Mouse (Mus musculus) heart, postnatal 36 days (tissue): ENCODE measurements around the gene Clic4. TPM values are rescaled to one million over a fixed set of nuclear protein-coding genes. Genes with fewer than 3 reads are reported as not detected.

Experiments
- DNase-seq, 2 experiments: peaks; one replicate each; pipeline ENCODE4 v3.0.0; 2021 to 2022
- intact Hi-C: fragments of 180-260 bp; cut with DNase I; formaldehyde crosslinking; loops from one replicate; pipeline ENCODE4 v1.15.1; 2025
- total RNA-seq, 2 experiments: library from RNA; stranded (reverse); gene quantifications; 2 replicates each; pipeline ENCODE4 v1.2.3; 2021

Clic4 gene
- total RNA-seq, 2 experiments from 2014 or later = 241 to 254 TPM

DNA sequence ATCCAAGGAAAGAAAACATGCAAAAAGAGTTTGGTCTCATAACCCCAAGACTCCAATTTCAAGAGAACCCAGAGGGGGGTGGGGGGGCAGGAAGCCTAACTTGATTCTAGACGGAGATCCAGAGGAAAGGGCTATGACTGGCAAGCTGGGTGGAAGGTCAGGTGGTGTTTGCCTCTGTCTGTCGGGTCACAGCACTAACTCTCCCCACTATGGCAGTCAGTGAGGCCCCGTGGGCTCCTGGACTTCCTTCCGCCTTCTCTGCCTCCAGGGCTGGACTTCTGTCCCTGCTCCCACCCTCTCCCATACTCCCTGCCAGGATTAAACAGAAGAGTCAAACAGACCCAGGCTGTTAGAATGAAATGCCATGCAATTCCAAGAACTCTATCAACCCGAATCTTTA, 30.9 kb downstream of the Clic4 start:
- intact Hi-C loops = no loop called here

DNA sequence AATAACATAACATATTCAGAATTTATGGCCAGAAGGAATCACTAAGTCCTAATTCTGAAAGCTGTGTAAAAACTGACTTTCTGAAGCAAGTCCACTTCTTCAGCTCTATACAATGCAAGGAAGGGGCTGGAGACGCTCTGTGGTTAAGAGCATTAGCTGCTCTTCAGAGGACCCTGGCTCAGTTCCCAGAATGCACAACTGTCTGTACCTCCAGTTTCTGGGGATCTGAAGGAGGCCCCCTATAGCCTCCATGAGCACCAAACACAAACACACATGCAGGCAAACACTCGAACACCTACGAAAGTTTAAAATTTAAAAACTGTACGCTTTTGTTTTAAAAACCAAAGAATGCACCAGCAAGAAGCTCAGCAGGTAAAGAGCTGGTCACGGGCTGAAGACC, 31.5 kb downstream of the Clic4 start:
- no peak for DNase-seq
- intact Hi-C loops = no loop called here

More for the DNA sequence above, 30.9 kb downstream of the Clic4 start:
- DNase-seq = no peak

DNA sequence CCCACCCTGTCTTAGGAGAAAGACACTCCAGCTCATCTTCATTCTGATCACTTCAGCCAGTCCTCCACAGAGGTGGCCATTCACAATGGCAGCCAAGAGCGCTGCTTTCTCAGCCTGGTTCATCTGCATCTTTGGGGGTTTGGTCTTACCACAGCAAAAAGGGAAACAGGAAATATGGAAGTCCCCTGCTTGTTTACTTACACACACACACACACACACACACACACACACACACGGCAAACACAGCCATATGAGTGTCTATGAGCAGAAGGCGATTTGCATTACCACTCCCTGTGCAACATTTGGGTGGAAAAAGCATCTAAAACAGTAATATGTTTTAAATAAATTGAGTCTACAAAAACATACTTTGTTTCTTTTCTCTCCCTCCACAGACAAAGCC, 32.3 kb downstream of the Clic4 start:
- no peak for DNase-seq
- intact Hi-C loops = no loop called here

DNA sequence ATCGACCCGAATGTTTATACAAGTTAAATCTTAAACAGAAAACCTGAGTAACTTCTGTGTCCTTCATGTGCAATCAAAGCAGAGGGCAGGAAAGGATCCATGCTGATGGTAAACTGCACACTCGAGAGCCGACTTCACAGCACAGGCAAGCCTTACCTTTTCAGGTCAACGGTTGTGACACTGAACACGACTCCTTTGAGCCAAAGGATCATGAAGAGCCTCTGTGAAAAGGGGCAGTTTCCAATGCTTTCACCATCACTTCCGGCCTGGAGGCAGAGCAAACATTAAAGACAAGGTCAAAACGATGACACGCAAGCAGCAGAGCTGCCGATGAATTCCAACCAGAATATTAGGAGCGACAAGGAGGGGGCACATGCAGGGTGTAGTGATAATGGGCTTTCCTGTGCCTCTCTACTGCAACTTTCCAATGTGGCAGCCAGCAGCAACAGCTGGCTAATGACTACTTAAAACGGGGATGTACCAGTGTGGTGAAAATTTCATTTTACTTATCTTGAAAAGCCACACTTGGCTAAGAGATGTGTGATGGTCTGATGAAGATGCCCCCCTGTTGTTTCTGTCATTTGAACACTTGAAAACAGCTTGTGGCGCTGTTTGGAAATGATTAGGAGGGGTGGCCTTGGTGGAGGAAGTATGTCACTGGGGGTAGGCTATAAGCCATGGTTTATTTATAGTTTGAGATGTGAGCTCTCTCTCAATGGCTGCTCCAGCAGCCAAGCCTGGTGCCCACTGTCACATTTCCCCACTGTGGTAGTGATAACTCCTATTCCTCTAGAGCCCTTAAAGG, 33.7 kb downstream of the Clic4 start:
- intact Hi-C loops = no loop called here
- no peak for DNase-seq

DNA sequence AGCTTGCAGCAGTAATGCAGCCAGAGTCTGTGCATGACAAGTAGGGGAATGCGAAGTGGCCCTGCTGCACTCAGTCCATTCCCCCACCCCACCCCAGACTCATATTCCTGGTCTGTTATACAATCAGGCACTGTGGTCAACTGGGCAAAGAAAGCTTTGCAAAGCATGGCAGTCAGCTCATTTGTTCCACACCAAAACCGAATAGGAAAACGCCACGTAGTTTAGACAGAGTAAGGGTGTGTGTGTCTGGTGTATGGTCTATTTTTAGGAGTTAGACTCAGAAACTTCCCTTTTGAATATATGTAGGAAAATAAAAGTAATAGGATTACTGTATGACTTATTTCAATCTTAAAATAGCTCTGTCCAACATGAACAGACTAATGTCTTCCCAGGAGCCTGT, 36.0 kb downstream of the Clic4 start:
- no peak for DNase-seq
- intact Hi-C loops = no loop called here

DNA sequence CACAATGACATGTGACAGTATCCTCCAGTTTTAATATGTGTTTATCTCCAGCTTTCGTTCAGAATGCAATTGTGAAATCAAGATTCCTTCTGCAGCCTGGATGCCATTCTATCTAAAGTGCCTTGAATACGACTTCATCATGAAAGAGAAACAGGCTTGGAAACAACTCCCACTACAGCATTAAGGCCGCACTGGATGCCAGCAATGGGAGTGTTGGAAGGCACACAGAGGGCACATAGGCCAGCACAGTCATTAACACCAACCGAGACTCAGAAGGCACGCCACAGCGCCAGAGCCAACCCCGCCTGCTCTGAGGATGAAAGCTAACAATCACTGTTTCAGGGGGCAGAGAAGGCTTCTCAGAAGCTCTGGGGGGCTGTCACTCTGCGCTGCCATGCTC, 37.1 kb downstream of the Clic4 start:
- no peak for DNase-seq
- intact Hi-C loops = no loop called here

DNA sequence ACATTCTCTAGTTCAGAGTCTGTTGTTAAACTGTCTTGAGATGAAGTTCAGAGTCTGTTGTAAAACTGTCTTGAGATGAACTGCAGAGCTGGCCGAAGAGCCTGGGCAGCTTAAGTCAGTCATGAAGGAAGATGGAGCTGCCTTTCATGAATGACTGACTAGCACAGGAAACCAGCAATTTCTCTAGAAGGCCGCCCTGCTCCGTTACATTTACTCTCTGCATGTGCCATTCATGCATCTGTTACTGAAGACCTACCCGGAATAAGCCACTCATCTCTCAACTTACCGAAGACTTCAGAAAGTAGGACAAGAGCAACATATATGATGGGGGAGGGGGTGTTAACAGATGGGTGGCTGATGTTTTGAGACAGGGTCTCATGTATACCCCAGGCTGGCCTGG, 40.1 kb downstream of the Clic4 start:
- intact Hi-C loops = no loop called here
- DNase-seq = no peak

DNA sequence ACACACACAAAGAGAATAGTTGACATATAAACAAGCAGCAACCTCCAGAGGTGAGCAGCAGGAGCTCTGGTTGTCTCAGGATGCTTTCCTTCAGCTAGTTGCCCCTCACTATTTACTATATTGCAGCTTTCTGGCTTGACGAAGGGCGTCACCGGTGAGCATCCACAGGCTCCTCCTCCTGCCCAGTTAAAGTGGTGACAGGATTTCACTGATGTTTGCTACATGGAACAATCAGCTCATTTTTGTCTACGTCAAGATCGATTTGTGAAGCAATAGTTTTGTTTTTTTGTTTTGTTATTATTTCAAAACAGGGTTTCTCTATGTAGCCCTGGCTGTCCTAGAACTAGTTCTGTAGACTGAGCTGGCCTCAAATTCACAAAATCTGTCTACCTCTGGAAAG, 41.1 kb downstream of the Clic4 start:
- no peak for DNase-seq
- intact Hi-C loops = no loop called here

DNA sequence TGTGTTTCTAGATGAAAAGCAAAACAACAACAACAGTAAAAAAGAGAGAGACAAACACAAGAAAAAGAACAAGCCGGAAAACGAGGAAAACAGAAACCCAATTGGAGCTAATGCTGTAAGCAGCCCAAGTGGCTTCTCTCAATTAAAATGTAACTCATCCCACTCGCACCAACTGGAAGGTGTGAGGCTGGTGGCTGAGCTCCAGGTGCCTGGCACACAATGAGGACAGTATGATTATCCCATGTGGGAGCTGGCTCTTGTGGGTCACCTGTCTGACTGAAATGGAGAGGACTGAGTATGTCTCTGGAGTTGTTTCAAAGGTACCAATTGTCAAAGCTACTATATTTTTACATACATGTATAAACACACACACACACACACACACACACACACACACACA, 41.5 kb downstream of the Clic4 start:
- DNase-seq = no peak
- intact Hi-C loops = no loop called here

DNA sequence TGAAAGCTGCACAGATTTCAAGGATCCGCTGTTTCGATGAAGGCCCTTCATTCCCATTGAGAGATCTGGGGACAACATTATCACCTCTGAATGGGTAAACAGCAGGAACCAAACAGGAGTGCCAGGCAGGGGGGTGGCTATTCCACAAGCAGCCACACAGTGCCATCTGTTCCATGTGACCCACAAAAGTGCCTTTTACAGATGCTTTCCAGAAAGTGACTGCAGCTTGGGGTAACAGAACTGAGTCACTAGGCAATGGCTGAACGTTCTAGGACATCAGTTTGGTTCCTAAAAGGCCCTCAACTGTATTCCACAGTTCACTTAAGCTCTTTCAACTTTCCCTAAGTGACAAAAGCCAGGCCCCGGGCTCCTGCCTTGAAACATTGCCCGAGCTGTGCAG, 42.0 kb downstream of the Clic4 start:
- intact Hi-C loops = no loop called here
- no peak for DNase-seq

DNA sequence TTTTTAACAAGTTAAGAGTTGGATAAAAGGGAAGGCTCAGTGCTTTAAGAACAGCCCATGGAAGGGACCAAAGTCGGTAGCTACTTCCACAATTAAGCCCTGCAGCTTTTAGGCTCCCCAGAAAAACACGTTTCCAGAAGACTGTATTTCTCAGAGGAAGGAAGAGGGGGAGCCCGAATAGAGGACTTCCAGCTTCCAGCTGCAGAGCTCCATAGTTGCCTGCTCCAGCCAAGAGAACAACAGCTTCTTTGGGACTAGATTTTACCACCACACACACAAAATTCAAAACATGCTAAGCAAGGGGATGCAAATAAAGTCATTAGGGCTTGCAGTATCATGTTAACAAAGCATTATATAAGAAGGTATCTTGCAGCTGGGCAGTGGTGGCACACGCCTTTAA, 42.7 kb downstream of the Clic4 start:
- intact Hi-C loops = no loop called here
- no peak for DNase-seq

DNA sequence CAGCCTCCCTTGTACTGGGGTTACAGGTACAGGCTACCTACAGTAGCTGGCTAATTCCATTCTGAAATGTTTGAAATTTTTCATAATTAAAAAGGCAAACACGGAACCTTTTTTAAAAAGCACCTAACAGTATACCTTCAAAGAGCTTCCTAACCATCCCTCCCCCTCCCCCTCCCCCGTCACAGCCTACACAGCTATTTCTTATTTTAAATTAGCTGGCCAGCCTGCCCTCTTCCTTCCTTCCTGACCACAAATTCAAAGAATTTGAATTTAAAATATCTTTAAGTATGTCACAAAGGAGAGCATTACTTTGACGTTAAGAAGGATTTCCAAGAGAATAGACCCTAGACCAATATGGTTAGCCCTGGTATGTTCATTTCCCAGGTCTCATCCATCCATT, 44.5 kb downstream of the Clic4 start:
- intact Hi-C loops = no loop called here
- no peak for DNase-seq

DNA sequence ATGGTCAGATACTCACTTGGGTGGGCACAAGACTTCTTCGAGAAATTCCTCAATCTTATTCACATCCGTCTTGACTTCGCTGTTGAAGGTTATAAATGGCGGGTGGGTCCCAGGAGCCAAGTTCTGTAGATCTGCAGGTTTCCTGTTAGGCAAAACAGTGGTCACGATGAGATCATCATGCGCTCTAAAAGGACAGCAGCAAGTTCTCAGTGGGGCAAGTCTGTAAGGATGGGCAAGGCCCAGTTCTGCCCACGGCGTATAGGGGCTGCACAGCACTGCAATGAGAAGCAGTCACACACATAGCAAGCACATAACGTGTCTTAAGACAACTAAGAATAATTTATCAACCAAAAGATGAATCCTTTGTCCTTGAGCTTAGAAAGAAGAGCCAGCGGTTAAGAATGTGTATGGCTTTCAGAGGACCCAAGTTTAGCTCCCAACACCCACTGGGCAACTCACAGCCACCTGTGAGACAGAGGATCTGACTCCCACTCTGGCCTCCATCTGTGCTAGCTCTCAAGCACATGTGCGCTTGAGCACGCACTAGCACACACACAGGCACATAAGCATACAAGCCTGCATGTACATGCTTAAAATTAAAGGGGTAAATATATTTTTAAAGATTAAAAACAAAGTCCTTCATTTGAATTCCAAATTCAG, 46.5 kb downstream of the Clic4 start:
- DNase-seq = no peak
- intact Hi-C loops = no loop called here

DNA sequence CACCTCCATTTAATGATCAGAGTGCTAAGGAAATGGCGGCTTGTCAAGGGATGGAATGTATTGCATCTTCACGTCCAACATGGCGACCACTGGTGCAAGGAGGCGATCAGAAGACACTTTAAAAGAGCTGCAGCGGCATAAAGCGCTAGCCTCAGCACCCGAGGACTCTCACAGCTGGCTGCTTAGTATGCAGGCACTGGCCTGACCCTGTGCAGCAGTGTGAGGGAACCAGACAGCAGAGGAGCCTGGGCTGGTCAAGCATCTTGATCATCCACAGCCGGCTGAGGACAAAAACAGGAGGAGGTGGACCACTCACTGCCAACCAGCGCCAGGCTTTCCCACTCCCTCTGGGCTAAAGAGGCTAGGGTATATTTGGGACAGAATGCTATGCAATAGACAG, 48.8 kb downstream of the Clic4 start:
- intact Hi-C loops = loop anchor here (2.0 kb wide), 1 partner anchor 45 kb away; no protein-coding TSS in a partner anchor
- no peak for DNase-seq

DNA sequence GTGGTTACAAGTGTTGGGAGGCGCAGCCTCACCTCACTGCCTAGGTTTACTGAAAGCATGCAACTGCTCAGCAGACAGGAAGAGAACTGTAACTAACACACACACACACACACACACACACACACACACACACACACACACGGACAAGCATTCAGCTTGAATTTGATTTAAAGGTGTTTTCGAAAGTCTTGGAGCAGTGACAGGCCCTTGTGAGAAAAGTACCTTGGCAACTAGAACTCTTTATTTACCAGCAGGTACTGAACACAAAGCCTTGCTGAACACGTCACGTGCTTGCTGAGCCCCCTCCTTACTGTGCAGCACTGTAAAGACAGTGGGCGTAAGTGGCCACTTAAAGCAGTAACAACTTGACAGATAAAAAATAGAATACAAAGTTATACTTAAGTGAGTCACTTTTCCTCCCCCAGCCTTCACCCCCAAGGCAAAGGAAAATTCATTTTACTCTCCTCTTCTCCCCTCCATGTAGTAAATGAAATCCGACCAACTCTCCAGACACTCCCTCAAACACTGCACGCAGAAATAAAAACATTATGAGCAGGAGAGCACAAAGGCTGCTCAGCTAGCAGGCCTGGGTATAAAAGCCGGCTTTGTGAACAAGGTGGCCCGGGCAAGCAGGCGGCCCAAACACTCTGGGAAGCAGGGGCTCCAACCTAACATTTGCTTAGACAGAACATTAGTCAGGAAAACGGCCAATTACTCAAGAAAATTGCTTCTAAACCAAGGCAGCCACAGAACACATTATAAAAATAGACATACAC, 50.8 kb downstream of the Clic4 start:
- intact Hi-C loops = loop anchor here (2.0 kb wide), 1 partner anchor 47 kb away; no protein-coding TSS in a partner anchor
- DNase-seq = no peak

DNA sequence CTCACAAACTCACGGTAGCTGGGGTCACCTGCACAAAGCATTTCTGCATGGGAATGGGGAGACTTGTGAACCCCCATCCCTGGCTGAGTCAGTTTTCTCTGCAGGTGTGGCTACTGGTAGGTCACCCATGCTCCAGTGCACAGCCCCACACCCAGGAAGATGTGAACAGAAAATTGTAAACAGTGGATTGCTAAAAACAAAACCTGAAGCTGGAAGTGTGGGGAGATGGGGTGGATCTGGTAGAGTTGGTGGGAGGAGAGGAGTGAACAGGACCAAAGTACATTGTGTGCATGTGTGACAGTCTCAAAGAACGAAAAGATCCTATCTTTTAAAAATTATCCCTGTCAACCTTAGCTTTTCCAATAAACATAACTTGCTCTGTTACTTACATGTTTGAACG, 52.0 kb downstream of the Clic4 start:
- intact Hi-C loops = no loop called here
- DNase-seq = no peak

DNA sequence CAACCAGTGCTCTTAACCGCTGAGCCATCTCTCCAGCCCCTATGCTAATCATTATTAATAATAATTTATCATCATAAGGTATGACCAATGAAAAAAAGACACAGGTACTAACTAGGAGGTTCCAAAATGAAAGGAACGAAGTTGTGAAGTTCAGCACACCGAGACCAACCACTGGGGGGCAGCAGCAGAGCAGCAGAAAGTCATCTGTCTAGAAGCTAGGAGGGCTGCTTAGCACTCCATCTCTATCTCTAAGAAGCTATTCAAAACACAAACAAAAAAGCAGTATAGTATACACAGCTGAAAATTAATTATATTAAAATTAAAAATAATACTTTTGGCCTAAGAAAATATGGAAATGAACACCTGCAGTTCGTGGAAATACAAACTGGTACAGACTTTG, 53.0 kb downstream of the Clic4 start:
- intact Hi-C loops = loop anchor here (1.0 kb wide), 1 partner anchor 99 kb away; no protein-coding TSS in a partner anchor
- peak; percentile 79 to 88 for DNase-seq

DNA sequence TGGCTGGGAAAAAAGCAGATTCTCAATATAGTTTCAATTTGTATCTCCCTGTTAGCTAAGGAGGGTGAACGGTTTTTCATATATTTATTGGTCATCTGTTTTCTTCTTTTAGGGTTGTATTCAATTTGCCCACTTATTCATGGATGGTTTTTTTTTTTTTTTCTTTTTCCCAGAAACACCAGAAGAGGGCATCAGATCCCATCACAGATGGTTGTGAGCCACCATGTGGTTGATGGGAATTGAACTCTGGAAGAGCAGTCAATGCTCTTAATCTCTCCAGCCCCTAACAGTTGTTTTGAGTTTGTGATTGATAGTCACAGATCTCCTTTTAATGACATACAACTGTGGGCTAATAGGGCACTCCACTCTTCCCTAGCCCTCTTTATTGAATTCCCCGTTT, 62.8 kb downstream of the Clic4 start:
- intact Hi-C loops = no loop called here
- DNase-seq = no peak

DNA sequence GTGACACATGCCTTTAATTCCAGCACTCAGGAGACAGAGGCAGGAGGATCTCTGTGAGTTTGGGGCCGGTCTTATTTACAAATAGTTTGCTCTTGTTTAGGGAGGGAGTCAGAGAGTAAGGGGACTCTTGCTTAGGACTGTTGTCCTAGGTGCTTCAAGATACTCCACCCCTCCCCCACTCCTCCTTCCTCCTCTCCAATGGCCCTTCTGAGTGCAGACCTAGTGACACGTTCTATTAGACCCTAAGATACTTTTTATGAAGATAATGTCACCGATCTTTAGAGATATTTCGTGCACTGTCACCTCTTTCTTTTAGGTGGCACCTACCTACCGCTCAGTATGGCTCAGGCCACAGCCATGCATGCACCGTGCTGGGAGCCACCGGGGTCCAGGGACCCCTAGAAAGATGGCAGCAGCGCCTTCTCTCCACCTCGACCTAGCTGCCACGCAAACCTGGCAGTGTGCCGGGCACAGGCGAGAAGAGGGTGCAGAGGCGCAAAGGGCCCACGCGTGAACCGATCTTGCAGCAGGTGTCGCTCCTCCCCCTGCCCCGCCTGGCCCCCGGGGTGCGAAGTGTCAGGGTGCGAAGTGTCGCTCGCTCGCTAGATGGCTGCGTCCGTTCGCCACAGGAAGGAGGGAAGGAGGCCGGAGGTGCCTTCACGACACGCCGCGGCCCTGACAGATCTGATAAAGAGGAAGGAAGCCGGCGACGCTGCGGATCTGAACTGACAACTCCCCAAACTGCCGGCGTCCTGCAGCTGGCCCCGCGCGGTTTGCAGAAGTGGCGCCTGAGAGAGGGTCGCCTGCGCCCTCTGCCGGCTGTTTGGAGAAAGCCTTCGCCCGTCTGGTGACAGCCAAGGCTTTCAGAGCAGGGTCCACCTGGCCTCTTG, 66.7 kb downstream of the Clic4 start:
- intact Hi-C loops = loop anchor here (1.0 to 2.0 kb wide), 4 partner anchors 55 to 260 kb away; no protein-coding TSS in a partner anchor
- peak; percentile 86 to 88 for DNase-seq

DNA sequence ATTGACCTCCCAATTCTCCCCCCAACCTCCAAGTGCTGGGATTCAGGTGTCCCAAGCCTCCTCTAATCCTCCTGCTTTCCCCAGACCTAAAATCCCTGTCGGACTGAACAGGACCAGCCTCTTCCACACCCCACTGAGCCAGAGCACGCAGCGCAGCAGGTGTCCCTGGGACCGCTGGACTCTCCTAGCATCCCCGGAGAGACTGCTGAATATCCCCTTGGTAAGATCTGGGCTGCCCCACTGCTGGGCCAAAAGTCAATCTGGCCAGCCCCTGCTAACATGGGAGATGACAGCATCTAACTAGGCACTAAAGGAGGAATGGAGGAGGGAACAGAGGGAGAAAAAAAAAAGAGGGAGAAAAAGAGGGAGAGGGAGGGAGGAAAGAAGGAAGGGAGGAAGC, 67.4 kb downstream of the Clic4 start:
- DNase-seq = no peak
- intact Hi-C loops = no loop called here
